Mouse (Mus musculus) embryonic fibroblast, embryonic 13.5 days (primary cell): ENCODE measurements at regions not wholly inside any gene's neighbourhood (a gene's known extent, or its start where the extent isn't known, plus 50 kb on each side); places are given as distances from the start of the nearest gene placed in this dataset.

Source experiments
- CTCF ChIP-seq: IDR thresholded peaks from 2 replicates; pipeline ENCODE4 v1.5.1; 2011; ENCODE audit warnings: mild to moderate bottlenecking, control low read depth, low read length, moderate library complexity, borderline replicate concordance; ENCODE audit not compliant: insufficient read depth
- POLR2A ChIP-seq: IDR thresholded peaks from 2 replicates; pipeline ENCODE4 v1.6.1; 2011; ENCODE audit warnings: low read depth, mild to moderate bottlenecking, control low read depth, low read length, moderate library complexity

DNA sequence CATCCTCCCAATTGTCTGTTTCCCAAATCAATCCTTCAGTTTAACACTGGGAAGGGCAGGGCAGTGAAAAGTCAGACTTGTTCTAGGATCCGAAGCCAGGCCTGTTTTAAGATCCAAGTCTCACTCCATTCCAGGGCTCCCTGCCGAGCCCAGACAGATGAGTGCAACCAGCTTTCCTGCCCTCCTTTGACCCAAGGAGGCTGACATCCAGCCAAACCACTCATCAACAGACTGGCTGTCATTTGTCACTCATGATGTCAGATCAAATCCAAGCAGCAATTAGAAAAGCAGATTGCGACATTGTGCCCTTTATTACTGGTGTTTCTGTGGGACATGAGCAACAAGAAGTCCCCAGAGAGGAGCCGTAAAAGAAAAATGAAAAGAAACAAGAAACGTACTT, 417.9 kb upstream of the Zfp703 start:
- no peak for TF ChIP-seq CTCF
- no peak for TF ChIP-seq POLR2A
